Mouse (Mus musculus) hindbrain, embryonic 15.5 days (tissue): ENCODE measurements at regions not wholly inside any gene's neighbourhood (a gene's known extent, or its start where the extent isn't known, plus 50 kb on each side); places are given as distances from the start of the nearest gene placed in this dataset.

Experiments used
- ATAC-seq: fragments of 200-750 bp; cut with Nextera tagmentation; 2 replicates; pipeline ENCODE4 v1.8.0; 2017; ENCODE audit warnings: low read depth, moderate number of reproducible peaks, moderate TSS enrichment; ENCODE audit not compliant: low FRiP score
- H3K27ac ChIP-seq: fragments of 300-500 bp; sonication (generic); replicated peaks from 2 replicates; pipeline ENCODE4 v1.5.1; 2015; ENCODE audit warnings: mild to moderate bottlenecking, inconsistent platforms
- H3K27me3 ChIP-seq: fragments of 300-500 bp; sonication (generic); 2 replicates; pipeline ENCODE4 v1.6.1; 2015; ENCODE audit warnings: control low read depth, inconsistent platforms
- H3K36me3 ChIP-seq: fragments of 300-500 bp; sonication (generic); 2 replicates; pipeline ENCODE4 v1.6.1; 2015; ENCODE audit warnings: control low read depth, inconsistent platforms
- H3K4me1 ChIP-seq: fragments of 300-500 bp; sonication (generic); replicated peaks from 2 replicates; pipeline ENCODE4 v1.6.1; 2015; ENCODE audit warnings: control low read depth, inconsistent platforms
- H3K4me2 ChIP-seq: fragments of 300-500 bp; sonication (generic); 2 replicates; pipeline ENCODE4 v1.6.1; 2015; ENCODE audit warnings: moderate library complexity, mild to moderate bottlenecking, inconsistent platforms
- H3K4me3 ChIP-seq: fragments of 300-500 bp; sonication (generic); 2 replicates; pipeline ENCODE4 v1.5.1; 2015; ENCODE audit warnings: mild to moderate bottlenecking, inconsistent platforms
- H3K9ac ChIP-seq: fragments of 300-500 bp; sonication (generic); 2 replicates; pipeline ENCODE4 v1.6.1; 2015; ENCODE audit warnings: inconsistent platforms
- H3K9me3 ChIP-seq: fragments of 300-500 bp; sonication (generic); 2 replicates; pipeline ENCODE4 v1.6.1; 2016; ENCODE audit warnings: control low read depth, inconsistent platforms
- WGBS: fragments of 180-500 bp; shearing (Covaris S2); methylation state at CpG from one replicate; pipeline ENCODE4 v1.1.7; 2015; 5-methylcytosine and 5-hydroxymethylcytosine counted together

DNA sequence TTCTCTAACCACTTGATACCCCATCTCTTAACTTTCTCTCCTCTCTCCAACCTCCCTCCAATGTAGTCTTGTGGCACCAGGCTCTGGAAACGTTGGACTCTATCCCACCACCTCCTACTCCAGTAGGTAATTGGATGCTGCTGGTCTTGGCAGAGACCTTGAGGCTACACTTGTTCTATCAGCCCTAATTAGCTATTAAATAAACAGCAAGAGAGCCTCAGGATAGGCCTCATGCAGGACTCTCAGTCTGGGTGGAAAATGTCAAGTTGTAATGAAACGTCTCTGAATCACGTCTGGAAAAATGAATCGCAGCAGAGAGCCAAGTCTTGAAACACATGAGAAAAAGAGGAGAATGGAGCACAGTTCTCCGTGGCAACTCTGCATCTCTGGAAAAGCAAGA lies 472.0 kb upstream of the Klf4 start:
- H3K36me3 ChIP-seq, result no peaks in the 10 kb centered on the region
- 69% methylated on average over 5 of the region's 5 CpGs for WGBS
- H3K9ac ChIP-seq, result no peak overlapping the region
- no peak overlapping the region for H3K4me2 ChIP-seq
- no peaks in the 10 kb centered on the region for H3K9me3 ChIP-seq
- H3K27me3 ChIP-seq, result no peaks in the 10 kb centered on the region
- H3K4me1 ChIP-seq, result no peaks in the 10 kb centered on the region
- ATAC-seq, result no peak
- no peak overlapping the region for H3K4me3 ChIP-seq
- H3K27ac ChIP-seq, result no peak overlapping the region

DNA sequence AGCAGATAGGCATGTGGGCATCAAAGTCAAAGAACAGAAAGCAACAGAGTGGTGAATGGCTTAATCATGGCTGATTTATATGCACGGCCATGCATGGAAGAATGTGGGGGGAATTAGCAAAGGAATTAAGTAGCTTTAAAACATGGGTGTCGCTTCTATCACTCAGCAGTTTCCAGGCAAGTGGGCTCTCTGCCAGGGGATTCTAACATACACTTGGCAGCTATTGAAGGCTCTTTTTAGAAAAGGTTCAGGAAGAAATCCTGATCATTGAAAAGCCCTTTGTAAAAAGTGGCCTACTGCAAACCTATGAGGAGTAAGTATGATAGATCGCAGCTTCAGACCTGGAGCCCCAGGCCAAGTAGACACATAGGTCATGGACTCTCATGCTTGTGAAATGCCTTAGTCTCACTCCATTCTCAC lies 469.1 kb upstream of the Klf4 start:
- Histone ChIP-seq H3K9me3 (no peaks in the 10 kb centered on the region), H3K4me3 (no peak overlapping the region), H3K9ac (no peak overlapping the region), H3K36me3 (no peaks in the 10 kb centered on the region), H3K27ac (no peak overlapping the region), H3K4me1 (no peaks in the 10 kb centered on the region), H3K4me2 (no peak overlapping the region), H3K27me3 (no peaks in the 10 kb centered on the region)
- WGBS, result 44% methylated on average over 3 of the region's 3 CpGs
- ATAC-seq, result peak; percentile 66; the same call in 1 of the 2 replicates

DNA sequence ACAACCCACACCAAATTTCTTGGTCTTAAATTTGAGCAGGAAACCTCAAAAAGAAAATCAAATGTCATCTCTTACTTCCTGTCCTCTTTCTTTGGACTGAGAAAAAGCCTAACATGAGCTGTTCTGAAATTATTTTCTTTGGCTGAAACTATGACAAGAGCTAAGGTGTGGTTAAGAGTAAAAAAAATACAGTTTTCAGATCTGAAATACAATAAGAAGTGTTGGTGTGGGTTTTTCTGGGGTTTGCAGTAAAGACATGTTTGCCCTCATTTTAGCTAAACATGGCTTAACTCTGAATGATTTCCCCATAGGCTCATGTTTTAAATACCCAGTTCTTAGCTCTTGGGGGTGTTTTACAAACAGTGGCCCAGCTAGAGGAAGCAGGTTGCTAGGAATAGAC lies 451.8 kb upstream of the Klf4 start:
- Histone ChIP-seq H3K9ac (no peak overlapping the region), H3K4me2 (no peak overlapping the region), H3K27ac (no peak overlapping the region), H3K36me3 (no peaks in the 10 kb centered on the region), H3K4me1 (no peaks in the 10 kb centered on the region), H3K9me3 (no peaks in the 10 kb centered on the region), H3K27me3 (no peaks in the 10 kb centered on the region), H3K4me3 (no peak overlapping the region)
- ATAC-seq, result no peak

DNA sequence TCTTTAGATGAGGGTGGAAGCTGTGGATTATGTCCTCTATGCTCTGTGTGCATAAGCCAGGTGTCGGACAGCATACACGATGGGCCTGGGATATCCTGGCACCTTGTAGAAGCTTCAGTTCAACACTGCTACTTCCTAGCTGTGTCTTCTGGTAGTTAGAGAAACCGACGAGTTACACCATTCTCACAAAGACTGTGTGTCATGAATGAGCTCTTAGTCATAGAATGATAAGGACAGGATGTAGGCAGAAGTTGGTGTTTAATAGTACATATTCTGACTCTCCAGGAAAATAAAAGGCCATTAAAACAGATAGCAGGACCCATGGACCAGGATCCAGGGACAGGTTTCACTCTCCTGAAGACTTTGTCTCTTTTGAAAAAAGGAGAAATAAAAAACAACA lies 446.3 kb upstream of the Klf4 start:
- Histone ChIP-seq H3K4me2 (no peak overlapping the region), H3K4me1 (no peaks in the 10 kb centered on the region), H3K9ac (no peak overlapping the region), H3K27me3 (no peaks in the 10 kb centered on the region), H3K4me3 (no peak overlapping the region), H3K27ac (no peak overlapping the region), H3K9me3 (no peaks in the 10 kb centered on the region), H3K36me3 (no peaks in the 10 kb centered on the region)
- ATAC-seq, result no peak
- WGBS, result 93% methylated on average over 4 of the region's 4 CpGs

DNA sequence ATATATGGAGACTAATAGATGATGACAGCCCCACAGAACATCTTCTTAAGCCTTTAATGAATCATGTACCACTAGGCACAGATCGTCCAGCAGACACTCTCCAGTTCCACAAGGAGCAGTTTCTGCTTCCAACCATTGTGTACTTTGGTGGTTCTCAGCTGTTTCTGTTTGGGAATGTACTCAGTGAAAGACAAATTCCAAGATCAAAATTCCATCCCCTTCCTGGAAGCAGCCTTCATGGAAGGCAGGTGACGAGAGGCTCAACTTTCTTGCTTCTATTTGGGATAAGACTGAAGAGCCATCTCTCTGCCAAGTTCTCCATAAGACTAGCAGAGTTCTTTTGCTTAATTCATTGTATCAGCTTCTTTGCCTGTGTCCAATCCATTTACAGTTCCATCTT lies 444.0 kb upstream of the Klf4 start:
- H3K9me3 ChIP-seq, result no peaks in the 10 kb centered on the region
- H3K9ac ChIP-seq, result no peak overlapping the region
- H3K4me1 ChIP-seq, result no peaks in the 10 kb centered on the region
- no peak for ATAC-seq
- no peak overlapping the region for H3K4me3 ChIP-seq
- H3K36me3 ChIP-seq, result no peaks in the 10 kb centered on the region
- H3K4me2 ChIP-seq, result no peak overlapping the region
- H3K27ac ChIP-seq, result no peak overlapping the region
- H3K27me3 ChIP-seq, result no peaks in the 10 kb centered on the region
- WGBS, result 91% methylated on average over 2 of the region's 2 CpGs

DNA sequence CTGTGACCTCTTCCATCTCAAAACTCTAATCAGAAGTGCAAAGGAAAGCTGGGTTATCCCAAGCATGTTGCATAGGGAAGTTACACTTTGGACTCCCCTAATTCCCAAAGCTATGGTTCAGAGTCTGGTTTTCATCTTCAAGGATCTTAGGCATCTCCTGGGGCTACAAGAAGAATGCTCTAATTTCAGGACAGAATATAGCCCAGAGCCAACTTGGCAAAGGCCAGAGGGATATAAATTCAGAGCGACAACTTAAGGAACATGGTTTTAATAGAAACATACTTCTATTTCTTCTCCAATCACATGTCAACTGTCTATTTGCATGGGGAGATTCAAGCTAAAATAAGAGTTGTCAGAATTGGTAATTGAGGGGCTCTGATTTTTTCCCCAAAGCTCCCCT lies 441.4 kb upstream of the Klf4 start:
- 90% methylated on average over 1 of the region's 1 CpGs for WGBS
- H3K4me2 ChIP-seq, result no peak overlapping the region
- no peak overlapping the region for H3K27ac ChIP-seq
- no peaks in the 10 kb centered on the region for H3K9me3 ChIP-seq
- no peaks in the 10 kb centered on the region for H3K36me3 ChIP-seq
- H3K4me3 ChIP-seq, result no peak overlapping the region
- no peak overlapping the region for H3K9ac ChIP-seq
- no peaks in the 10 kb centered on the region for H3K27me3 ChIP-seq
- no peak for ATAC-seq
- no peaks in the 10 kb centered on the region for H3K4me1 ChIP-seq

DNA sequence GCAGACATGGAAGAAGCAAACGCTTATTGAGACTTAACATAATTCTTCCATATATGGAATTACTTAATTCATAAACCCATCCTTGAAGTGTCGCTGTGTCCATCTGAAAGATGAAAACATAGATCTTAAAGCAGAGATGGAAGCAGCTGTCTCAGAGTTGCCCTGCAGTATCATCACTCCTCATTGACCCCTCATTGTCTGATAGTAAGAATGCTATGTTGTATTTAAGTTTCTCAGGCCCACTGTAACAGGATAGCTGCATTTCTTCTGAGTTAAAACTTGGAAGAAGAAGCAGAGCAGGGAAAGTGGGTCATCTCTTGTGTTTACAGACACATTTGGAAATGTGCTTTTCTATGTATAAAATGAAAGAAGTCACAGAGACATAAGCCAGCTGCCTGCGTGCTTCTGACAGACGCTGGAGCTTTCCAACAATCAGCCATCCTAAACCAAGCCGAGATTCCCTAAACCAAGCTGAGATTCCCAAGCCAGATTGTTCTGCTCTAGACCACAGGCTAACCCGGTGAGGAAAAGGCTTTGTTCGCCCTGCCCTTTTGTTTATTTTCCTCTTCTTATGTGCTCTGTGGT lies 440.1 kb upstream of the Klf4 start:
- no peaks in the 10 kb centered on the region for H3K9me3 ChIP-seq
- no peak overlapping the region for H3K4me3 ChIP-seq
- H3K27me3 ChIP-seq, result no peaks in the 10 kb centered on the region
- no peak overlapping the region for H3K9ac ChIP-seq
- no peaks in the 10 kb centered on the region for H3K36me3 ChIP-seq
- no peaks in the 10 kb centered on the region for H3K4me1 ChIP-seq
- H3K27ac ChIP-seq, result no peak overlapping the region
- 87% methylated on average over 7 of the region's 7 CpGs for WGBS
- no peak for ATAC-seq
- H3K4me2 ChIP-seq, result no peak overlapping the region

DNA sequence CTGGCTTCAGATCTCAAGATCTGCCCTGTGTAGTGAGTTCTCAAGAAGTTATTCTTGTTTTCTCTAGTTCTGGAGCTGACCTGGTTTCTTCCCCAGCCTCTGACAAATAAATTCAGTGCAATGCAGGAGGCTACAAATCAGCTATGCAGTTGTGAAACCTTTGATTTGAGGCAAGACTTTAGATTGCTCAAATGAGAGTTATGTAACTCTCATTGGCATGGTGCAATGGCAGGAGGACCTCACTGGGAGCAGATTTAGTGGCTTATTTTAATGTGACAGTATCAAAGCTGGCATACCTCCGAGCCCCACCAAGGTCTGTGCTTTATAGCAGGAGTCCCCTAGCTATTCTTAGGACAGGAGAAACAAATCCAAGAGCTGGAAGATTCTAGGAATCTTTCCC lies 427.8 kb upstream of the Klf4 start:
- Histone ChIP-seq H3K36me3 (no peaks in the 10 kb centered on the region), H3K4me3 (no peak overlapping the region), H3K9ac (no peak overlapping the region), H3K27me3 (no peaks in the 10 kb centered on the region), H3K9me3 (no peaks in the 10 kb centered on the region), H3K4me1 (no peaks in the 10 kb centered on the region), H3K27ac (no peak overlapping the region), H3K4me2 (no peak overlapping the region)
- ATAC-seq, result no peak
- WGBS, result 83% methylated on average over 1 of the region's 1 CpGs

DNA sequence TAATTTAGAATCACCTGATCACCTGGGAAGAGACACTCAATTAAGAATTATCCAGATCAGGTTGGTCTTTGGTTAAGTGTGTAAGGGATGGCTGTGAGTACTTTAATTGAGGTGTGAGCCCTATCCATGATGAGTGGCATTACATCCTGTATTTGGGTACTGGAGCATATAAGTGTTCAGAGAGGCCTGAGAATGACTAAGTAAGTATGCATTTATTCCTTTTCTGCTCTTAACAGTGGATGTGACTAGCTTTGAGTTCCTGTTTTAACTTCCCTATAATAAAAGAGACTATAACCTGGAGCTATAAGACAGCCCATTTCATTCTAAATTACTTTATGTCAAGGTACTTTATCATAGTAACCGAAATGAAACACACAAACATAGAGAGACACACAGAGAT lies 421.4 kb upstream of the Klf4 start:
- Histone ChIP-seq H3K4me2 (no peak overlapping the region), H3K4me1 (no peaks in the 10 kb centered on the region), H3K4me3 (no peak overlapping the region), H3K27ac (no peak overlapping the region), H3K27me3 (no peaks in the 10 kb centered on the region), H3K9ac (no peak overlapping the region), H3K36me3 (no peaks in the 10 kb centered on the region), H3K9me3 (no peaks in the 10 kb centered on the region)
- ATAC-seq, result no peak
- 92% methylated on average over 1 of the region's 1 CpGs for WGBS

DNA sequence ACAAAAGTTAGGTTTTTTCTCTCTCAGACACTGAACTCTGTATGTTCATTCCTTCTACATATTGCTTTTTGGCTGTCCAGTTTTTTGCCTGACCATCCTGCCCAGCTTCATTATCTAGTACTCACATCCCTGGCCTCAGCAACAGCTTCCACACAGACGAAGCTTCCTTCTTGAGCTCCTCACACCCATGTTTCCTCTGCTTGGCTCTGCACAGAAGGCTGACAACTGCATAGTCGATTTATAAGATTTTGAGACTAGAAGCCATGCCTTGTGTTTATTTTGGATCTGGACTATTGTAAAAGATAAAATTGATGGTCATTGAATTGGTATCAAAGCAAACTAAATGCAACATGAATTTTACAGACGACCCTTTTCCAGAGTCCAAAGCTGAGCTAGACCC lies 420.0 kb upstream of the Klf4 start:
- 93% methylated on average over 3 of the region's 3 CpGs for WGBS
- H3K9ac ChIP-seq, result no peak overlapping the region
- no peaks in the 10 kb centered on the region for H3K9me3 ChIP-seq

DNA sequence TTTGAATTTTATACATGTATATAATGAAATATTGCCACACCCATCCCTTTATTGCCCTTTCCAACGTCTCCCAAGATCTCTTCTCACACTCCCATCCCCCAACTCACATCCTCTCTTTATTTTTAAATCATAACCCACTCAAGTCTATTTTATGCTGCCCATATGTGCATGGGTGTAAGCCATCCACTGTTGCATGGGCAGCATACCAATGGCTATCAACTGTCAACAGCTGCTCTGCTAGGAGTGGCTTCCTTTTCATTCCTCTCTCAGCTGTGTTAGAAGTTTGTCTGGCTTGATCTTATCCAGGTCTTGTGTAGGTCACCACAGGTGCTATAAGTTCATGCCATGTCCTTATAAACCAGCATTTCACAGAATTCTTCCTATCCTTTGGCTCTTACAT lies 409.2 kb upstream of the Klf4 start:
- H3K4me2 ChIP-seq, result no peak overlapping the region
- H3K9ac ChIP-seq, result no peak overlapping the region
- H3K27ac ChIP-seq, result no peak overlapping the region
- ATAC-seq, result no peak
- no peak overlapping the region for H3K4me3 ChIP-seq
- no peaks in the 10 kb centered on the region for H3K27me3 ChIP-seq
- 72% methylated on average over 1 of the region's 1 CpGs for WGBS
- no peaks in the 10 kb centered on the region for H3K36me3 ChIP-seq
- H3K4me1 ChIP-seq, result no peaks in the 10 kb centered on the region
- H3K9me3 ChIP-seq, result no peaks in the 10 kb centered on the region

More for the DNA sequence above, 420.0 kb upstream of the Klf4 start:
- ATAC-seq, result no peak
- Histone ChIP-seq H3K4me3 (no peak overlapping the region), H3K27ac (no peak overlapping the region), H3K4me2 (no peak overlapping the region), H3K27me3 (no peaks in the 10 kb centered on the region), H3K4me1 (no peaks in the 10 kb centered on the region), H3K36me3 (no peaks in the 10 kb centered on the region)

DNA sequence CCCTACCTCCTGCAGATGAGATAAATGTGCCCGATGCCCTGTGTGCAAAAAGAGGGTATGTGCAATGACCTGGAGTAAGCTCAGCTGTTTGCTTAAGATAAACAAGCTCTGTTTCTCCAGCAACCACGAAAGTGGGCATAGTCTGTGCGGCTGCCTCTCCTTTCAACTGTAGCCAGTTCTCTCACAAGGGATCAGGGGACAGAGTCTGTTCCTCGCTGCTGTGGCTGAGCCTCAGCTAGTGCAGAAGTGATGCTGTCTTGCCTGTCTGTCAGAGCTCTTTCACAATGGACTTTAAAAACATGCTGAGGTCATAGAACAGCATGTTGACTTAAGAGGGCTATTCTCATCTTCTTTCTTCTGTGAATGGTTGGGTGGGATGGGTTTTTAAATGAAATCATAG lies 406.1 kb upstream of the Klf4 start:
- Histone ChIP-seq H3K36me3 (no peaks in the 10 kb centered on the region), H3K27ac (no peak overlapping the region), H3K4me1 (no peaks in the 10 kb centered on the region), H3K9ac (no peak overlapping the region), H3K27me3 (no peaks in the 10 kb centered on the region), H3K4me2 (no peak overlapping the region), H3K4me3 (no peak overlapping the region), H3K9me3 (no peaks in the 10 kb centered on the region)
- WGBS, result 49% methylated on average over 4 of the region's 4 CpGs
- no peak for ATAC-seq

DNA sequence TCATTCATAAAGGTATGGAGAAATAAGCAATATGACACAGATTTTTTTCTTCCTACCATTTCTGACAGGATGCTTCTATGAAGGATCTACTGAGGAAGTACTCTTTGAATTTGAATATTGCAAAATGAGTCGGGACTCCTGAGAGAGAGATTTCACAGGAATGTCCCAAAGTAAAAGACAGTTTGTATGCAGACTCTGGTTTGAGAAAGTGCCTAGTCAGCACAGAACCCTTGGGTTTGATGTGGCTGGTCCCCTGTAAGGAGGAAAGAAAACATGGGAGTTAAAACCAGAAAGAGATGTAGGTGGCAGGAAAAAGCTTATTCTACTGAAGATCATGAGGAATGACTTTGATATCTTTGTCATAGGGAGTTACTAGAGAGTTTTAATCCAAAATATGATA lies 405.6 kb upstream of the Klf4 start:
- ATAC-seq, result no peak
- no peaks in the 10 kb centered on the region for H3K36me3 ChIP-seq
- H3K9me3 ChIP-seq, result no peaks in the 10 kb centered on the region
- no peaks in the 10 kb centered on the region for H3K27me3 ChIP-seq
- no peaks in the 10 kb centered on the region for H3K4me1 ChIP-seq
- H3K9ac ChIP-seq, result no peak overlapping the region
- WGBS, result 88% methylated on average over 1 of the region's 1 CpGs
- H3K4me2 ChIP-seq, result no peak overlapping the region
- no peak overlapping the region for H3K4me3 ChIP-seq
- H3K27ac ChIP-seq, result no peak overlapping the region
